Mouse (Mus musculus) mesoderm, embryonic 11.5 days (tissue): ENCODE results near the gene Ccpg1.
A peak's percentile ranks its signal among the peaks of the same experiment; 100 is the strongest.

Source experiments
- DNase-seq: peaks from one replicate; pipeline ENCODE4 v3.0.0-alpha.2; 2012; ENCODE audit warnings: low read depth, low spot score

The Ccpg1 gene

GRCm38 (mm10) chr9:72992576-72992975 lies 7.3 kb downstream of the Ccpg1 start:
- no peak for DNase-seq

- DNase-seq = no peak
These were observed 10.9 kb downstream of the Ccpg1 start for GRCm38 (mm10) chr9:72996167-72996566.

- no peak for DNase-seq
These were observed 11.6 kb downstream of the Ccpg1 start for GRCm38 (mm10) chr9:72996806-72997205.

- no peak for DNase-seq
These were observed 15.3 kb downstream of the Ccpg1 start for GRCm38 (mm10) chr9:73000487-73000886.

GRCm38 (mm10) chr9:73001314-73002011 lies 16.2 kb downstream of the Ccpg1 start:
- no peak for DNase-seq

- DNase-seq = no peak
These were observed 16.9 kb downstream of the Ccpg1 start for GRCm38 (mm10) chr9:73002177-73002576.

GRCm38 (mm10) chr9:73004076-73004475 lies 18.8 kb downstream of the Ccpg1 start:
- DNase-seq = no peak

- DNase-seq = no peak
These were observed 19.9 kb downstream of the Ccpg1 start for GRCm38 (mm10) chr9:73005106-73005505.

- DNase-seq = no peak
These were observed 20.9 kb downstream of the Ccpg1 start for GRCm38 (mm10) chr9:73006175-73006574.

GRCm38 (mm10) chr9:73008384-73008783 lies 23.2 kb downstream of the Ccpg1 start:
- no peak for DNase-seq

GRCm38 (mm10) chr9:73012629-73013028 lies 27.4 kb downstream of the Ccpg1 start:
- no peak for DNase-seq

- no peak for DNase-seq
These were observed 29.5 kb downstream of the Ccpg1 start for GRCm38 (mm10) chr9:73014724-73015123.

GRCm38 (mm10) chr9:73019841-73020240 lies 34.6 kb downstream of the Ccpg1 start:
- DNase-seq = no peak

GRCm38 (mm10) chr9:73020566-73021097 lies 35.4 kb downstream of the Ccpg1 start:
- DNase-seq = no peak

GRCm38 (mm10) chr9:73025818-73026636 lies 40.8 kb downstream of the Ccpg1 start:
- peak; percentile 56 for DNase-seq

- no peak for DNase-seq
These were observed 45.2 kb downstream of the Ccpg1 start for GRCm38 (mm10) chr9:73030443-73030842.

GRCm38 (mm10) chr9:73031421-73031820 lies 46.2 kb downstream of the Ccpg1 start:
- no peak for DNase-seq

GRCm38 (mm10) chr9:73033406-73033805 lies 48.2 kb downstream of the Ccpg1 start:
- no peak for DNase-seq

GRCm38 (mm10) chr9:73039222-73039945 lies 54.2 kb downstream of the Ccpg1 start:
- DNase-seq = peak; percentile 92

- no peak for DNase-seq
These were observed 54.9 kb downstream of the Ccpg1 start, which contains the start of gene Pigb for GRCm38 (mm10) chr9:73040080-73040479. Gene Pigb, minus strand, starts transcription at chr9:73040378.

- DNase-seq = peak; percentile 87
These were observed 59.2 kb downstream of the Ccpg1 start, which contains the start of gene Rab27a for GRCm38 (mm10) chr9:73044146-73045079. Gene Rab27a, plus strand, starts transcription at chr9:73044854.
